Mouse (Mus musculus): ENCODE measurements around the gene Flvcr2. TPM values are rescaled to one million over a fixed set of nuclear protein-coding genes. Genes with fewer than 3 reads are reported as not detected.

Gene Flvcr2
- polyA plus RNA-seq, 1 experiment = 0.16 TPM

DNA sequence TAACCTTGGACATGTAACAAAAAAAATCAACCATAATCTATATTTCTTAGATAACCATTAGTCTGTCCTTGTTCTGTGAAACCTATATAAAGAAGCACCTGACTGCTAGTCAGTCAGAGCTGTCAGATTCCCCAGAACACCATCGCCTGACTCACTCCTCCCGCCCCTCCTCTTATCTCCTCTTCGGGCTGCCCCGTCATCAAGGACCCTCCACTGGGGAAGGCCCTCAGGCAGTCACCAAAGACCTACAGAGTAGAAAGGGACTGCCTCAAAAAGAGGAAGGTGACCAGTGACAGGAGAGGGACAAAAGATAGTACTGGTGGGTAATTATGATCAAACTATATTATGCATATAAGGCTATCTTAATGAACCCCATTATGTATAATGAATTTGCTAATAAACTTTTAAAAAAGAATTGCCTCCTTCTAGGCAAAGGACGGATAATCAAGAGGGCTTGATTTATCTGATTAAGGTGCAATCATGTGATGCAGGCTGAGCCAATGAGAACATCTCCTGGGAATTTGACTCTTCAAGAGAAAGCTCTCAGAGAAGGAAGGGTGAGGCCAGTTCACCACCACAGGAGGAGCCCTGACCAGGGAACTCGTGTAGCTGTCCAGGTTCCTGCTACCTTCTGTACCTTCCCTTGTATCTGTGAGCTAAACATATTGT is 19.5 kb upstream of the Flvcr2 start:
- Histone ChIP-seq H3K36me3 (ENCODE audit: control insufficient read depth, insufficient read depth) (no peaks in the 10 kb centered on the region), H3ac (ENCODE audit: control insufficient read depth, insufficient read length, low read depth) (no peak overlapping the region), H3K79me3 (ENCODE audit: low read depth) (no peaks in the 10 kb centered on the region), H3K27me3 (ENCODE audit: control insufficient read depth, insufficient read depth, insufficient read length) (peaks cover 26% of the 10 kb centered on the region), H3K4me3 (ENCODE audit: insufficient read depth, poor library complexity, severe bottlenecking) (no peak overlapping the region), H3K79me2 (ENCODE audit: control insufficient read depth, insufficient read depth) (no peaks in the 10 kb centered on the region)
- TF ChIP-seq FOSL1 (IDR thresholded peaks at IDR 0.05; ENCODE audit: insufficient read depth, low read length, poor library complexity, severe bottlenecking) (no peak), MYOG (IDR thresholded peaks at IDR 0.05; ENCODE audit: control insufficient read depth, extremely low read depth, insufficient read length) (no peak), MYOD1 (IDR thresholded peaks at IDR 0.05; ENCODE audit: control insufficient read depth, insufficient read length, low read depth) (no peak), CEBPB (IDR thresholded peaks at IDR 0.05; ENCODE audit: low read depth) (no peak), USF1 (IDR thresholded peaks at IDR 0.05; ENCODE audit: low read depth) (no peak), CTCF (IDR thresholded peaks at IDR 0.05; ENCODE audit: control insufficient read depth, insufficient read depth, insufficient read length) (no peak), MAX (IDR thresholded peaks at IDR 0.05) (no peak)

DNA sequence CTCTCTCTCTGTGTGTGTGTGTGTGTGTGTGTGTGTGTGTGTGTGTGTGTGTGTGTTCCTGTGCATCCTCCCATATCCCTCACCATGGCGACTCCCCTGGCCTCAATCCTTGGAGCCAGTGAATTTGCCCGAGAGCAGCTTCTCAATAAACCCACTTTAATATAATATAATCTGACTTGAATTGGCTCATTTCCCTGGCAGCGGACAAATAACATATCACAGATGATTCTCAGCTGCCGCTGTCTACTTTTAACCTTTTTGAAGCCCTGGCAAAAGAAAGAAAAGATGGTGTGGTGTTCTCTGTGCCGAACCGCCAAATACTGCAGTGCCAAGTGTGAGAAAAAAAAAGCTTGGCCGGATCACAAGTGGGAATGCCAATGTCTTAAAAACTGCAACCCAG is 18.2 kb upstream of the Flvcr2 start:
- Histone ChIP-seq H3K79me3 (ENCODE audit: low read depth) (no peaks in the 10 kb centered on the region), H3ac (ENCODE audit: control insufficient read depth, insufficient read length, low read depth) (no peak overlapping the region), H3K36me3 (ENCODE audit: control insufficient read depth, insufficient read depth) (no peaks in the 10 kb centered on the region), H3K79me2 (ENCODE audit: control insufficient read depth, insufficient read depth) (no peaks in the 10 kb centered on the region), H3K27me3 (ENCODE audit: control insufficient read depth, insufficient read depth, insufficient read length) (peaks cover 20% of the 10 kb centered on the region), H3K4me3 (ENCODE audit: insufficient read depth, poor library complexity, severe bottlenecking) (no peak overlapping the region)
- no peak for TF ChIP-seq MAX (IDR thresholded peaks at IDR 0.05)
- no peak for TF ChIP-seq FOSL1 (IDR thresholded peaks at IDR 0.05; ENCODE audit: insufficient read depth, low read length, poor library complexity, severe bottlenecking)
- no peak for TF ChIP-seq CEBPB (IDR thresholded peaks at IDR 0.05; ENCODE audit: low read depth)
- TF ChIP-seq MYOD1 (IDR thresholded peaks at IDR 0.05; ENCODE audit: control insufficient read depth, insufficient read length, low read depth) = no peak
- TF ChIP-seq MYOG (IDR thresholded peaks at IDR 0.05; ENCODE audit: control insufficient read depth, extremely low read depth, insufficient read length) = no peak
- no peak for TF ChIP-seq USF1 (IDR thresholded peaks at IDR 0.05; ENCODE audit: low read depth)
- no peak for TF ChIP-seq CTCF (IDR thresholded peaks at IDR 0.05; ENCODE audit: control insufficient read depth, insufficient read depth, insufficient read length)

DNA sequence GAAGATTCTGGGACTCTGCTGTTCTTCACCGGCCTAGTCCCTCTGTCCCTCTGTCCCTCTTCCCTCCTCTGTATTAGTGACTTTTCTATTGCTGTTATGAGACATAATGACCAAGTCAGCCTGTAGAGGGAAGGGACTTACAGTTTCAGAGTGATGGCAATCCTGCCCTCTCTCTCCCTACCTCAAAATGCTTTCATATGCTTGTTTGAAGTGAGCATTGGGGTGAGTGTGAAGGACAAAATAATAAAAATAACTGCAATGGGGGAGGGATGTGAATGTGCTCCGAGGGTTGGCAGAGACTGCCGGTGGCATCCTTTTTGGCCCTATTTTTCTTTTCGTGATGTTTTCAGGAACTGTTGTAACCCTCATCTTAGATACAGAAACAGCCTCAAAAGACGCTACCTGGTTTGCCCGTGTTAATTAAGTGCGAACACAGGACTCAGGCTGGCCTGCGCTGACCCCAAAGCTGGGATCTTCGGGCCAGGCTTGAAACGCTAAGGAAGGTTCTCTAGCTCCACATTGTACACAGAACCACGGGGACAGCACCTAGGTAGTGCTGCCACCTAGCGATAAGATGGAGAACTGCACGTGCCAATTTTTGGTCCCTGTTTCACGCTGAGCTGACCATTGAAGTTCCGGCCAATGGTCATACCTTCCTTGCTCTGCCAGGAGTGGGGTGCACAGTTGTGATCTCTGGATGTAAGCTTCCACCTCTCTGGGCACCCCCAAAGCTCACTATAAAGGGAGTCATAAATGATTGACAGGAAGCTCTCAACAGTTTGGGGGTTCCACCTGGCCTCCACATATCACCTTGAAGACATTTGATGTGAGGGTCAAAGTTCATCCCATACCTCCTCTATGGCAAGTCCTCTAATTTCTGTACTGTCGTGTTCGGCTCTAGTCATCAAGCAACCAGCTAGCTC is 17.1 kb upstream of the Flvcr2 start:
- Histone ChIP-seq H3ac (ENCODE audit: control insufficient read depth, insufficient read length, low read depth) (no peak overlapping the region), H3K79me3 (ENCODE audit: low read depth) (no peaks in the 10 kb centered on the region), H3K4me3 (ENCODE audit: insufficient read depth, poor library complexity, severe bottlenecking) (no peak overlapping the region), H3K79me2 (ENCODE audit: control insufficient read depth, insufficient read depth) (no peaks in the 10 kb centered on the region), H3K27me3 (ENCODE audit: control insufficient read depth, insufficient read depth, insufficient read length) (peaks cover 9% of the 10 kb centered on the region), H3K36me3 (ENCODE audit: control insufficient read depth, insufficient read depth) (no peaks in the 10 kb centered on the region)
- no peak for TF ChIP-seq CEBPB (IDR thresholded peaks at IDR 0.05; ENCODE audit: low read depth)
- TF ChIP-seq MYOG (IDR thresholded peaks at IDR 0.05; ENCODE audit: control insufficient read depth, extremely low read depth, insufficient read length) = no peak
- TF ChIP-seq CTCF (IDR thresholded peaks at IDR 0.05; ENCODE audit: control insufficient read depth, insufficient read depth, insufficient read length) = peak; percentile 90
- peak; percentile 75 for TF ChIP-seq MAX (IDR thresholded peaks at IDR 0.05)
- TF ChIP-seq FOSL1 (IDR thresholded peaks at IDR 0.05; ENCODE audit: insufficient read depth, low read length, poor library complexity, severe bottlenecking) = no peak
- no peak for TF ChIP-seq MYOD1 (IDR thresholded peaks at IDR 0.05; ENCODE audit: control insufficient read depth, insufficient read length, low read depth)
- peak; percentile 43 for TF ChIP-seq USF1 (IDR thresholded peaks at IDR 0.05; ENCODE audit: low read depth)

DNA sequence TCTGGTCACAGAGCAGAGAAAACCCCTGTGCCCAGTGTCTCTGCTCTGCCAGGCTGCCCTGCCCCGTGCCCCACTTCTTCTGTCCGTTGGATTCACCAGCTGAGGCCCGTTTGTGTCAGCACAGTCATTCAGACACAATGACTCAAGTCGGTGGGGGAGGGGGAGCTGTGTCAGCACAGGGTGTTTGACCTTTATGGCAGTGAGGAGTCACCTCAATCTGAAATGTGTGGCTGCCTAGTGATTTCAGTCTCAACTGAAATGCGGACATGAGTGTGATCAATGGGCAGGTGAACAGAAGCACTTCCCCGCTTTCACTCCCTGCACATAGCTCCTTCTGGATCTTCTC is 16.4 kb upstream of the Flvcr2 start:
- H3K4me3 ChIP-seq (ENCODE audit: insufficient read depth, poor library complexity, severe bottlenecking) = no peak overlapping the region
- no peaks in the 10 kb centered on the region for H3K79me3 ChIP-seq (ENCODE audit: low read depth)
- H3ac ChIP-seq (ENCODE audit: control insufficient read depth, insufficient read length, low read depth) = no peak overlapping the region
- H3K79me2 ChIP-seq (ENCODE audit: control insufficient read depth, insufficient read depth) = no peaks in the 10 kb centered on the region
- TF ChIP-seq MYOD1 (IDR thresholded peaks at IDR 0.05; ENCODE audit: control insufficient read depth, insufficient read length, low read depth) (no peak), MYOG (IDR thresholded peaks at IDR 0.05; ENCODE audit: control insufficient read depth, extremely low read depth, insufficient read length) (no peak), MAX (IDR thresholded peaks at IDR 0.05) (no peak), CTCF (IDR thresholded peaks at IDR 0.05; ENCODE audit: control insufficient read depth, insufficient read depth, insufficient read length) (no peak), CEBPB (IDR thresholded peaks at IDR 0.05; ENCODE audit: low read depth) (no peak), USF1 (IDR thresholded peaks at IDR 0.05; ENCODE audit: low read depth) (no peak), FOSL1 (IDR thresholded peaks at IDR 0.05; ENCODE audit: insufficient read depth, low read length, poor library complexity, severe bottlenecking) (no peak)
- H3K36me3 ChIP-seq (ENCODE audit: control insufficient read depth, insufficient read depth) = no peaks in the 10 kb centered on the region
- H3K27me3 ChIP-seq (ENCODE audit: control insufficient read depth, insufficient read depth, insufficient read length) = peaks cover 8% of the 10 kb centered on the region

DNA sequence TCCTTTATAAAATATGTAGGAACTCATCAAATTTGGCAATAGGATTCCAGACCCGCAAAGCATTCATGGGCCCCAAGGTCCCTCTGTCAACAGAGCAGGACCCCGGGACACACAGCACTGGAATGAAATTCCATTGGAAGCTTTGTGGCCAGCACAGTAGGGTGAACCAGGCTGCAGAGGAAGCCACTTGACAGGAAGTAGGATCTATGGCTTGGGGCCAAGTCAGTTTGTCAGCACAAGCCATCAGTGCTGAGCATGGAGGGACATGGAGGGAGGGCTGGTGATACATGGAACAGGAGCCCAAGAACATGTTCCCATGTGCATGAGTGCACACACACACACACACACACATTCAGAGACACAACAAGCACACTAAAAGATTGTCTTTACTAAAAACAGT is 10.1 kb upstream of the Flvcr2 start:
- Histone ChIP-seq H3K27me3 (ENCODE audit: control insufficient read depth, insufficient read depth, insufficient read length) (peaks cover 3% of the 10 kb centered on the region), H3K4me3 (ENCODE audit: insufficient read depth, poor library complexity, severe bottlenecking) (no peak overlapping the region), H3ac (ENCODE audit: control insufficient read depth, insufficient read length, low read depth) (no peak overlapping the region), H3K36me3 (ENCODE audit: control insufficient read depth, insufficient read depth) (no peaks in the 10 kb centered on the region), H3K79me2 (ENCODE audit: control insufficient read depth, insufficient read depth) (no peaks in the 10 kb centered on the region), H3K79me3 (ENCODE audit: low read depth) (no peaks in the 10 kb centered on the region)
- TF ChIP-seq MAX (IDR thresholded peaks at IDR 0.05) (no peak), CEBPB (IDR thresholded peaks at IDR 0.05; ENCODE audit: low read depth) (no peak), USF1 (IDR thresholded peaks at IDR 0.05; ENCODE audit: low read depth) (no peak), FOSL1 (IDR thresholded peaks at IDR 0.05; ENCODE audit: insufficient read depth, low read length, poor library complexity, severe bottlenecking) (no peak), MYOG (IDR thresholded peaks at IDR 0.05; ENCODE audit: control insufficient read depth, extremely low read depth, insufficient read length) (no peak), CTCF (IDR thresholded peaks at IDR 0.05; ENCODE audit: control insufficient read depth, insufficient read depth, insufficient read length) (no peak), MYOD1 (IDR thresholded peaks at IDR 0.05; ENCODE audit: control insufficient read depth, insufficient read length, low read depth) (no peak)
